Mouse (Mus musculus) forebrain, postnatal 0 days (tissue): ENCODE results near the gene Fam78a. TPM values are rescaled to one million over a fixed set of nuclear protein-coding genes. Genes with fewer than 3 reads are reported as not detected.
"Not testable (repeated sequence)": the region's sequence is repeated elsewhere in the genome, so short reads cannot be mapped to it uniquely, and the experiment has no call there.

Source experiments
- ATAC-seq: fragments of 200-750 bp; cut with Nextera tagmentation; 2 replicates; pipeline ENCODE4 v1.8.0; 2017; ENCODE audit warnings: mild to moderate bottlenecking, moderate library complexity
- DNase-seq: peaks from one replicate; pipeline ENCODE4 v3.0.0-alpha.2; 2015
- H3K27ac ChIP-seq: fragments of 300-500 bp; sonication (generic); 2 replicates; pipeline ENCODE4 v1.5.1; 2014; ENCODE audit warnings: low read depth, mild to moderate bottlenecking, antibody characterized with exemption, low read length, moderate library complexity, mixed read lengths
- H3K27me3 ChIP-seq: fragments of 300-500 bp; sonication (generic); 2 replicates; pipeline ENCODE4 v1.6.1; 2014; ENCODE audit warnings: mild to moderate bottlenecking, low read length, mixed read lengths; ENCODE audit not compliant: insufficient read depth
- H3K36me3 ChIP-seq: fragments of 300-500 bp; sonication (generic); 2 replicates; pipeline ENCODE4 v1.6.1; 2014; ENCODE audit warnings: mild to moderate bottlenecking, moderate library complexity; ENCODE audit not compliant: insufficient read depth
- H3K4me1 ChIP-seq: fragments of 300-500 bp; sonication (generic); 2 replicates; pipeline ENCODE4 v1.6.1; 2014; ENCODE audit warnings: antibody characterized with exemption; ENCODE audit not compliant: insufficient read depth
- H3K4me2 ChIP-seq: fragments of 300-500 bp; sonication (generic); 2 replicates; pipeline ENCODE4 v1.6.1; 2014; ENCODE audit warnings: low read depth, mild to moderate bottlenecking, moderate library complexity
- H3K4me3 ChIP-seq: fragments of 300-500 bp; sonication (generic); 2 replicates; pipeline ENCODE4 v1.5.1; 2014; ENCODE audit warnings: low read depth, low read length, mixed read lengths
- H3K9ac ChIP-seq: fragments of 300-500 bp; sonication (generic); 2 replicates; pipeline ENCODE4 v1.6.1; 2014; ENCODE audit warnings: mild to moderate bottlenecking
- H3K9me3 ChIP-seq: fragments of 300-500 bp; sonication (generic); 2 replicates; pipeline ENCODE4 v1.6.1; 2016; ENCODE audit warnings: low read length
- CTCF ChIP-seq: sonication (generic); IDR thresholded peaks from 2 replicates; pipeline ENCODE4 v1.5.1; 2016; ENCODE audit warnings: antibody characterized with exemption, control low read depth, low read depth
- WGBS: fragments of 180-500 bp; shearing (Covaris S2); extraction: QIAGEN DNeasy Blood & Tissue Kit; methylation state at CpG from one replicate; pipeline ENCODE4 v1.1.7; 2014; 5-methylcytosine and 5-hydroxymethylcytosine counted together
- polyA plus RNA-seq: library from polyadenylated mRNA; unstranded; fragments of >200 nt; fragmentation: Nextera tagmentation; extraction: Ambion mirVana; gene quantifications from 2 replicates; pipeline ENCODE4 v1.2.1, GENCODE M21; 2015
- total RNA-seq: library from RNA; depleted of rRNA; stranded (reverse); fragments of >200 nt; gene quantifications from 2 replicates; pipeline ENCODE4 v1.2.3, GENCODE M21; 2014

Fam78a gene
- total and polyA plus RNA-seq, 2 experiments from 2014 or later, result 0.38 to 0.39 TPM

- Histone ChIP-seq H3K9ac (no peak overlapping the region), H3K4me2 (no peak overlapping the region), H3K4me1 (no peaks in the 10 kb centered on the region), H3K27me3 (no peaks in the 10 kb centered on the region), H3K9me3 (no peaks in the 10 kb centered on the region), H3K4me3 (no peak overlapping the region), H3K36me3 (peaks cover 72% of the 10 kb centered on the region), H3K27ac (no peak overlapping the region)
- ATAC-seq (no peak), DNase-seq (no peak)
- WGBS, result 74% methylated on average over 6 of the region's 6 CpGs
- no peak for TF ChIP-seq CTCF
Observed at GRCm38 (mm10) chr2:32045375-32045774, 39.3 kb downstream of the Fam78a start.

GRCm38 (mm10) chr2:32043836-32044235, 40.8 kb downstream of the Fam78a start:
- H3K9ac ChIP-seq, result no peak overlapping the region
- TF ChIP-seq CTCF, result no peak
- H3K36me3 ChIP-seq, result peaks cover 79% of the 10 kb centered on the region
- H3K9me3 ChIP-seq, result no peaks in the 10 kb centered on the region
- H3K4me2 ChIP-seq, result no peak overlapping the region
- H3K27ac ChIP-seq, result no peak overlapping the region
- WGBS, result 72% methylated on average over 5 of the region's 5 CpGs
- H3K4me3 ChIP-seq, result no peak overlapping the region
- ATAC-seq, result no peak
- no peaks in the 10 kb centered on the region for H3K4me1 ChIP-seq
- DNase-seq, result no peak
- H3K27me3 ChIP-seq, result no peaks in the 10 kb centered on the region

- Histone ChIP-seq H3K27me3 (no peaks in the 10 kb centered on the region), H3K4me3 (no peak overlapping the region), H3K9me3 (no peaks in the 10 kb centered on the region), H3K4me1 (no peaks in the 10 kb centered on the region), H3K27ac (no peak overlapping the region), H3K9ac (no peak overlapping the region), H3K36me3 (peaks cover 77% of the 10 kb centered on the region), H3K4me2 (no peak overlapping the region)
- no peak for ATAC-seq
- DNase-seq, result no peak
- WGBS, result 83% methylated on average over 2 of the region's 2 CpGs
- TF ChIP-seq CTCF, result no peak
Observed at GRCm38 (mm10) chr2:32041087-32041486, 43.6 kb downstream of the Fam78a start.

GRCm38 (mm10) chr2:32040646-32041045, 44.0 kb downstream of the Fam78a start:
- DNase-seq, ATAC-seq, H3K4me3 ChIP-seq, H3K4me2 ChIP-seq, H3K4me1 ChIP-seq, H3K9ac ChIP-seq, H3K27ac ChIP-seq, H3K27me3 ChIP-seq, H3K9me3 ChIP-seq: not testable (repeated sequence)
- WGBS, result 96% methylated on average over 9 of the region's 9 CpGs
- H3K36me3 ChIP-seq, result peaks cover 75% of the 10 kb centered on the region

GRCm38 (mm10) chr2:32038661-32039081, 46.0 kb downstream of the Fam78a start:
- TF ChIP-seq CTCF, result no peak
- H3K36me3 ChIP-seq, result peaks cover 75% of the 10 kb centered on the region
- DNase-seq, result peak; percentile 4
- 63% methylated on average over 8 of the region's 8 CpGs for WGBS
- H3K9me3 ChIP-seq, result no peaks in the 10 kb centered on the region
- ATAC-seq, result no peak
- no peak overlapping the region for H3K9ac ChIP-seq
- H3K4me3 ChIP-seq, result no peak overlapping the region
- no peak overlapping the region for H3K27ac ChIP-seq
- no peak overlapping the region for H3K4me2 ChIP-seq
- H3K4me1 ChIP-seq, result no peaks in the 10 kb centered on the region
- no peaks in the 10 kb centered on the region for H3K27me3 ChIP-seq

- H3K27me3 ChIP-seq, result no peaks in the 10 kb centered on the region
- no peaks in the 10 kb centered on the region for H3K4me1 ChIP-seq
- TF ChIP-seq CTCF, result no peak
- no peak overlapping the region for H3K4me2 ChIP-seq
- 89% methylated on average over 6 of the region's 6 CpGs for WGBS
- H3K9me3 ChIP-seq, result no peaks in the 10 kb centered on the region
- DNase-seq, result no peak
- no peak overlapping the region for H3K27ac ChIP-seq
- ATAC-seq, result no peak
- H3K9ac ChIP-seq, result no peak overlapping the region
- peaks cover 76% of the 10 kb centered on the region for H3K36me3 ChIP-seq
- no peak overlapping the region for H3K4me3 ChIP-seq
Observed at GRCm38 (mm10) chr2:32037279-32037858, 47.3 kb downstream of the Fam78a start.

GRCm38 (mm10) chr2:32034206-32034605, 50.5 kb downstream of the Fam78a start:
- no peak overlapping the region for H3K9ac ChIP-seq
- no peak overlapping the region for H3K4me2 ChIP-seq
- no peak overlapping the region for H3K4me3 ChIP-seq
- no peaks in the 10 kb centered on the region for H3K27me3 ChIP-seq
- TF ChIP-seq CTCF, result no peak
- DNase-seq, result no peak
- H3K4me1 ChIP-seq, result no peaks in the 10 kb centered on the region
- no peak for ATAC-seq
- peaks cover 75% of the 10 kb centered on the region for H3K36me3 ChIP-seq
- no peaks in the 10 kb centered on the region for H3K9me3 ChIP-seq
- H3K27ac ChIP-seq, result no peak overlapping the region
- WGBS, result 96% methylated on average over 6 of the region's 6 CpGs
